Mouse (Mus musculus): ENCODE measurements around the gene Ppp2r5e. TPM values are rescaled to one million over a fixed set of nuclear protein-coding genes. Genes with fewer than 3 reads are reported as not detected.

The Ppp2r5e gene
- 6.8 and 7.7 TPM in 2 replicates for polyA plus RNA-seq (2012; rRNA removed)

GRCm38 (mm10) chr12:75596154-75597002 lies at the start of gene Ppp2r5e:
TSS of gene Ppp2r5e (minus strand) at chr12:75596245.

DNA sequence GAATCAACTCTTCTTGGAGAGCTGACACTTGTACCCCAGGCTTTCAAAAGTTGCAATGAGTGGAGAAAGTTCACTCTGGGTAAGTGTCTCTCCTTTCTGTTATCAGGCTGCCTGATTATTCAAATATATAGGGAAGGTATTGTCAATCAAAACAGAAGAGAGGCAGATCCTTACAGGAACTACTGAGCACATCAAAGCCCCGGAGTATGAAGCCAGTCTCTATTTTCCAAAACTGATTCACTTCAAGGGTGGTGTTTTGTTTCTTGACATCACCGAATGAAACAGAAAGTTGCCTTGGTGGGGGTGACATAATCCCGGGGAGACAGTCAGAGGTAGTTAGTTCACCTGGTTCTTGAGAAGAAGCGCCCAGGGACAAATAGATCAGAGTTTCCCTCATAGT lies 179.4 kb downstream of the Ppp2r5e start, which contains the start of gene Gphb5:
Gphb5 (minus strand) TSS at position 101 of the 400 bp plus-strand sequence.

Other genes starting within 250 kb of the Ppp2r5e start
- gene Gphb5, start 179.5 kb downstream of the Ppp2r5e start, polyA plus RNA-seq (2012; rRNA removed): not detected in 2 replicates
- gene Wdr89, start 73.3 kb upstream of the Ppp2r5e start, polyA plus RNA-seq (2012; rRNA removed): 4.2 TPM in 2 replicates
- gene Sgpp1, start 139.5 kb upstream of the Ppp2r5e start, polyA plus RNA-seq (2012; rRNA removed): 11.6 and 11.7 TPM in 2 replicates
- gene Syne2, start 221.9 kb upstream of the Ppp2r5e start, polyA plus RNA-seq (2012; rRNA removed): 4.7 and 6.1 TPM in 2 replicates